Mouse (Mus musculus) CD4-positive, CD25-positive, alpha-beta regulatory T cell (primary cell): Measurements from ENCODE around the gene Iqck. TPM values are rescaled to one million over a fixed set of nuclear protein-coding genes. Genes with fewer than 3 reads are reported as not detected.

ENCODE experiments used
- polyA plus RNA-seq: library from polyadenylated mRNA; unstranded; fragments of 100-300 nt; shearing (Covaris generic); gene quantifications from one replicate; pipeline ENCODE4 v1.2.1, GENCODE M21; 2017

Gene Iqck
- polyA plus RNA-seq: 0.42 TPM

GRCm38 (mm10) chr7:118855171-118855876 is at the start of gene Iqck:
TSS of gene Iqck (plus strand) at chr7:118855752.

DNA sequence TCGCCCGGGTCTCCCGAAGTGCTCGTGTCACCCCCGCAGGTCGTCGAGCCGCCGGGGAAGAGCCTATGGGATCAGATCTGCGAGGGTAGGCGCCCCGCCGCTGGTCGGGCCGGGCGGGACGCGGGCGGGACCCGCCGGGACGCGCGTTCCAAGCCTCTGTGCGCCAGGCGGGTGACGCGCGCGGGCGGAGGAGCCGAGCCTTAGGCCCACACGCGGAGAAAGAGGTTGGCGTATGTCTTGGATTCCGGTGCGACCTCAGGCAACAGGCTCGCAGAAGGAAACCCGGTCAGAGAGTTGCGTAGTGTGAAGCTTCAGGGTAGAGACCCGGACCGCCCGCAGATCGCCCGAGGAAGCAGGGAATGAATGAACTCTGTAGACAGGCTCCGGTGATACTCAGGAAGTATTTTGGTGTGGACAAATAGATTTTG is 339 bp downstream of the Iqck start, which contains the start of gene Knop1:
Gene Knop1 (minus strand): TSS at position 378 of the 428 bp plus-strand sequence.

GRCm38 (mm10) chr7:118995007-118995406 is 139.5 kb downstream of the Iqck start, which contains the start of gene Gprc5b:
TSS of gene Gprc5b (minus strand) at chr7:118995211.

Other genes with a start within 250 kb of the Iqck start
- gene Gde1, start 150.0 kb upstream of the Iqck start, polyA plus RNA-seq: 52.1 TPM
- 6.0 TPM for gene Ccp110, start 143.2 kb upstream of the Iqck start, polyA plus RNA-seq
- 98.1 TPM for gene Vps35l, start 115.5 kb upstream of the Iqck start, polyA plus RNA-seq
- gene Knop1, start 502 bp downstream of the Iqck start, polyA plus RNA-seq: 34.3 TPM
- gene Gprc5b, start 139.5 kb downstream of the Iqck start, polyA plus RNA-seq: 0.97 TPM